Mouse (Mus musculus): ENCODE measurements around the gene Btbd9. TPM values are rescaled to one million over a fixed set of nuclear protein-coding genes. Genes with fewer than 3 reads are reported as not detected.

The Btbd9 gene
- polyA plus RNA-seq, 1 experiment: 21.3 TPM

GRCm38 (mm10) chr17:30452363-30452762 lies 123.9 kb downstream of the Btbd9 start:
- TF ChIP-seq CTCF (IDR thresholded peaks at IDR 0.05; ENCODE audit: borderline replicate concordance, insufficient read depth, low read length): no peak
- no peak for TF ChIP-seq POLR2A (IDR thresholded peaks at IDR 0.05; ENCODE audit: low read depth, low read length)
- H3K27ac ChIP-seq (ENCODE audit: insufficient read depth, low read length): no peak overlapping the region
- no peak overlapping the region for H3K4me3 ChIP-seq (ENCODE audit: insufficient read depth, low read length)
- no peaks in the 10 kb centered on the region for H3K4me1 ChIP-seq (ENCODE audit: control insufficient read depth, insufficient read depth, low read length)

GRCm38 (mm10) chr17:30448562-30448961 lies 127.7 kb downstream of the Btbd9 start:
- Histone ChIP-seq H3K4me3 (ENCODE audit: insufficient read depth, low read length) (no peak overlapping the region), H3K27ac (ENCODE audit: insufficient read depth, low read length) (no peak overlapping the region), H3K4me1 (ENCODE audit: control insufficient read depth, insufficient read depth, low read length) (no peaks in the 10 kb centered on the region)
- no peak for TF ChIP-seq POLR2A (IDR thresholded peaks at IDR 0.05; ENCODE audit: low read depth, low read length)
- no peak for TF ChIP-seq CTCF (IDR thresholded peaks at IDR 0.05; ENCODE audit: borderline replicate concordance, insufficient read depth, low read length)

- no peak overlapping the region for H3K4me3 ChIP-seq (ENCODE audit: insufficient read depth, low read length)
- TF ChIP-seq CTCF (IDR thresholded peaks at IDR 0.05; ENCODE audit: borderline replicate concordance, insufficient read depth, low read length): no peak
- no peak for TF ChIP-seq POLR2A (IDR thresholded peaks at IDR 0.05; ENCODE audit: low read depth, low read length)
- H3K27ac ChIP-seq (ENCODE audit: insufficient read depth, low read length): no peak overlapping the region
- H3K4me1 ChIP-seq (ENCODE audit: control insufficient read depth, insufficient read depth, low read length): no peaks in the 10 kb centered on the region
Observed at GRCm38 (mm10) chr17:30445805-30446441, 130.4 kb downstream of the Btbd9 start.

- TF ChIP-seq CTCF (IDR thresholded peaks at IDR 0.05; ENCODE audit: borderline replicate concordance, insufficient read depth, low read length) (no peak), POLR2A (IDR thresholded peaks at IDR 0.05; ENCODE audit: low read depth, low read length) (no peak)
- Histone ChIP-seq H3K4me1 (ENCODE audit: control insufficient read depth, insufficient read depth, low read length) (peaks cover 8% of the 10 kb centered on the region; the same call in 1 of the 2 replicates), H3K27ac (ENCODE audit: insufficient read depth, low read length) (peak overlapping the region; percentile 86), H3K4me3 (ENCODE audit: insufficient read depth, low read length) (no peak overlapping the region)
Observed at GRCm38 (mm10) chr17:30439702-30440101, 136.6 kb downstream of the Btbd9 start.

GRCm38 (mm10) chr17:30438786-30439185 lies 137.5 kb downstream of the Btbd9 start:
- Histone ChIP-seq H3K4me3 (ENCODE audit: insufficient read depth, low read length) (no peak overlapping the region), H3K4me1 (ENCODE audit: control insufficient read depth, insufficient read depth, low read length) (peaks cover 8% of the 10 kb centered on the region; the same call in 1 of the 2 replicates), H3K27ac (ENCODE audit: insufficient read depth, low read length) (peak overlapping the region; percentile 68)
- TF ChIP-seq POLR2A (IDR thresholded peaks at IDR 0.05; ENCODE audit: low read depth, low read length): no peak
- no peak for TF ChIP-seq CTCF (IDR thresholded peaks at IDR 0.05; ENCODE audit: borderline replicate concordance, insufficient read depth, low read length)

GRCm38 (mm10) chr17:30436021-30436461 lies 140.2 kb downstream of the Btbd9 start:
- H3K4me3 ChIP-seq (ENCODE audit: insufficient read depth, low read length): no peak overlapping the region
- no peak overlapping the region for H3K27ac ChIP-seq (ENCODE audit: insufficient read depth, low read length)
- TF ChIP-seq POLR2A (IDR thresholded peaks at IDR 0.05; ENCODE audit: low read depth, low read length): no peak
- no peak for TF ChIP-seq CTCF (IDR thresholded peaks at IDR 0.05; ENCODE audit: borderline replicate concordance, insufficient read depth, low read length)
- peaks cover 8% of the 10 kb centered on the region; the same call in 1 of the 2 replicates for H3K4me1 ChIP-seq (ENCODE audit: control insufficient read depth, insufficient read depth, low read length)

GRCm38 (mm10) chr17:30435478-30435877 lies 140.8 kb downstream of the Btbd9 start:
- peaks cover 8% of the 10 kb centered on the region; the same call in 1 of the 2 replicates for H3K4me1 ChIP-seq (ENCODE audit: control insufficient read depth, insufficient read depth, low read length)
- TF ChIP-seq POLR2A (IDR thresholded peaks at IDR 0.05; ENCODE audit: low read depth, low read length): no peak
- no peak for TF ChIP-seq CTCF (IDR thresholded peaks at IDR 0.05; ENCODE audit: borderline replicate concordance, insufficient read depth, low read length)
- H3K27ac ChIP-seq (ENCODE audit: insufficient read depth, low read length): no peak overlapping the region
- no peak overlapping the region for H3K4me3 ChIP-seq (ENCODE audit: insufficient read depth, low read length)

- H3K27ac ChIP-seq (ENCODE audit: insufficient read depth, low read length): no peak overlapping the region
- TF ChIP-seq POLR2A (IDR thresholded peaks at IDR 0.05; ENCODE audit: low read depth, low read length): no peak
- no peak for TF ChIP-seq CTCF (IDR thresholded peaks at IDR 0.05; ENCODE audit: borderline replicate concordance, insufficient read depth, low read length)
- no peaks in the 10 kb centered on the region for H3K4me1 ChIP-seq (ENCODE audit: control insufficient read depth, insufficient read depth, low read length)
- no peak overlapping the region for H3K4me3 ChIP-seq (ENCODE audit: insufficient read depth, low read length)
Observed at GRCm38 (mm10) chr17:30432094-30432493, 144.2 kb downstream of the Btbd9 start.

- no peak overlapping the region for H3K27ac ChIP-seq (ENCODE audit: insufficient read depth, low read length)
- H3K4me3 ChIP-seq (ENCODE audit: insufficient read depth, low read length): no peak overlapping the region
- TF ChIP-seq CTCF (IDR thresholded peaks at IDR 0.05; ENCODE audit: borderline replicate concordance, insufficient read depth, low read length) (no peak), POLR2A (IDR thresholded peaks at IDR 0.05; ENCODE audit: low read depth, low read length) (no peak)
- H3K4me1 ChIP-seq (ENCODE audit: control insufficient read depth, insufficient read depth, low read length): no peaks in the 10 kb centered on the region
Observed at GRCm38 (mm10) chr17:30430961-30431640, 145.2 kb downstream of the Btbd9 start.

GRCm38 (mm10) chr17:30428661-30429060 lies 147.6 kb downstream of the Btbd9 start:
- TF ChIP-seq CTCF (IDR thresholded peaks at IDR 0.05; ENCODE audit: borderline replicate concordance, insufficient read depth, low read length): no peak
- TF ChIP-seq POLR2A (IDR thresholded peaks at IDR 0.05; ENCODE audit: low read depth, low read length): no peak
- no peaks in the 10 kb centered on the region for H3K4me1 ChIP-seq (ENCODE audit: control insufficient read depth, insufficient read depth, low read length)
- no peak overlapping the region for H3K4me3 ChIP-seq (ENCODE audit: insufficient read depth, low read length)
- H3K27ac ChIP-seq (ENCODE audit: insufficient read depth, low read length): no peak overlapping the region
